Mouse (Mus musculus): ENCODE measurements around the gene Mid1.
"Not testable (repeated sequence)": the region's sequence is repeated elsewhere in the genome, so short reads cannot be mapped to it uniquely, and the experiment has no call there.

The Mid1 gene

GRCm38 (mm10) chrX:169987368-169987837 is 302.4 kb downstream of the Mid1 start:
- DNase-seq (ENCODE audit: low spot score) = not testable (repeated sequence)

DNA sequence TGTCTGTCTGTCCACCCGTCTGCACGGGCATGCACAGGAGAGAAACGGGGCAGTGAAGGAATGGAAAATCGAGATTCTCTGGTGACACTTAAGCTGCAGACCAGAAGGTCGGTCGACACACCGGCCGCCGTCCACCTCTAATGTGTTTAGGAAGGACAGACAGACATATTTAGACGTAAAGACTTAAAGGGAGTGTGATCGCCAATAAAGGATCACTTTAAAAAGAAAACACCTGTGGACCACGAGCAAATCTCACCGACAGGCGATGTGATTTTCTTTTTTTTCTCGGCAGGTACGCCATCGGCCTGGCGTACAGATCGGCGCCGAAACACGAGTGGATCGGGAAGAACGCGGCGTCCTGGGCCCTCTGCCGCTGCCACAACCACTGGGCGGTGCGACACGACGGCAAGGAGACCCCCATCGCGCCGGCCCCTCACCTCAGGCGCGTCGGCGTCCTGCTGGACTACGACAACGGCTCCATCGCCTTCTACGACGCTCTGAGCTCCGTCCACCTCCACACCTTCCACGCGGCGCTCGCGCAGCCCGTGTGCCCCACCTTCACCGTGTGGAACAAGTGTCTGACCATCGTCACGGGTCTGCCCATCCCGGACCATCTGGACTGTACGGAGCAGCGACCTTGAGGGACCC is 303.7 kb downstream of the Mid1 start:
- not testable (repeated sequence) for DNase-seq (ENCODE audit: low spot score)

DNA sequence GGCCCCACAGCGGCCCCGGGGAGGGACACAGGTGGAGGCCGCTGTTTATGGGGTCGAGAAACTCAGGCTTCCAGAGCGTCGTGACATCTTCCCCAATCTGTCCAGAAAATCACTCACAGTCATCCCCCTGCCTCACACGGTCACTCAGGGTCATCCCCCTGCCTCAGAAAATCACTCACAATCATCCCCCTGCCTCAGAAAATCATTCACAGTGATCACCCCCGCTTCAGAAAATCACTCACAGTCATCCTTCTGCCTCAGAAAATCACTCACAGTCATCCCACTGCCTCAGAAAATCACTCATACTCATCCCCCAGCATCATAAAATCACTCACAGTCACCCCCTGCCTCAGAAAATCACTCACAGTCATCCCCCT is 304.2 kb downstream of the Mid1 start:
- not testable (repeated sequence) for DNase-seq (ENCODE audit: low spot score)

GRCm38 (mm10) chrX:169989691-169990631 is 305.0 kb downstream of the Mid1 start:
- peak; percentile 69 for DNase-seq (ENCODE audit: low spot score)

DNA sequence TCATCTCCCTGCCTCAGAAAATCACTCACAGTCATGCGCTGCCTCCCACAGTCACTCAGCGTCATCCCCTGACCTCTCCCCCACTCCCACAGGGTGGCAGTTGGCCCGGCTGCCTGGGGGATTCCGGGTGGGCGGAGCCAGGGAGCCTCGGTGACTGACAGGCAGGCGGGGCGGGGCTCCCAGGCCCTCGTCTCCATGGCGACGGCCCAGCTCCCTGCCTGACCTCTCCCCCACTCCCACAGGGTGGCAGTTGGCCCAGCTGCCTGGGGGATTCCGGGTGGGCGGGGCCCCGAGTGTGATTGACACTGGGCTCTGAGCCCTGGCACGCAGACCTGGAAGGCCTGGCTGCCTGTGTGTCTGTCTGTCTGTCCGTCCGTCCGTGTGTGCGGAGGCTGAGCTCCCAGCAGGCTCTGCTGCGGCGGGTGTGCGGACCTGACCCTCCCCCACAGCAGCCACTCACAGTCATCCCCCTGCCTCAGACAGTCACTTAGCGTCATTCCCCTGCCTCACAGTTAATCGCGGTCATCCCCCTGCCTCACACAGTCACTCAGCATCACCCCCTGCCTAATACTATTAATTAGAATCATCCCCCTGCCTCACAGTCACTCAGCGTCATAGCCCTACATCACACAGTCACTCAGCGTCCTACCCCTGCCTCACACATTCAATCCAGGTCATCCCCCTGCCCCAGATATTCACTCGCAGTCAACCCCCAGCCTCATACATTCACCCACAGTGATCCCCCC is 306.3 kb downstream of the Mid1 start:
- DNase-seq (ENCODE audit: low spot score) = peak; percentile 83

- DNase-seq (ENCODE audit: low spot score) = not testable (repeated sequence)
Observed at GRCm38 (mm10) chrX:169992086-169992930, 307.3 kb downstream of the Mid1 start.

DNA sequence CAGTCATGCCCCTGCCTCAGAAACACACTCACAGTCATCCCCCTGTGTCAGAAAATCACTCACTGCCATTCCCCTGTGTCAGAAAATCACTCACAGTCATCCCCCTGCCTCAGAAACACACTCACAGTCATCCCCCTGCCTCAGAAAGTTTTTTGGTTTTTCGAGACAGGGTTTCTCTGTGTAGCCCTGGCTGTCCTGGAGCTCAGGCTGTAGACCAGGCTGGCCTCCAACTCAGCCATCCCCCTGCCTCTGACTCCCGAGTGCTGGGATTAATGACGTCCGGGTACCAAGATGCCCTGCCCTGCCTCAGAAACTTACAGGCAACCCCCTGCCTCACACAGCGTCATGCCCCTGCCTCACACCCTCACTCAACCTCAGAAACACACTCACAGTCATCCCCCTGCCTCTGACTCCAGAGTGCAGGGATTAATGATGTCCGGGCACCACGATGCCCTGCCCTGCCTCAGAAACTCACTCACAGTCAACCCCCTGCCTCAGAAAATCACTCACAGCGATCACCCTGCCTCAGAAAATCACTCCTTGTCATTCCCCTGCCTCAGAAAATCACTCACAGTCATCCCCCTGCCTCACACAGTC is 308.1 kb downstream of the Mid1 start:
- not testable (repeated sequence) for DNase-seq (ENCODE audit: low spot score)

DNA sequence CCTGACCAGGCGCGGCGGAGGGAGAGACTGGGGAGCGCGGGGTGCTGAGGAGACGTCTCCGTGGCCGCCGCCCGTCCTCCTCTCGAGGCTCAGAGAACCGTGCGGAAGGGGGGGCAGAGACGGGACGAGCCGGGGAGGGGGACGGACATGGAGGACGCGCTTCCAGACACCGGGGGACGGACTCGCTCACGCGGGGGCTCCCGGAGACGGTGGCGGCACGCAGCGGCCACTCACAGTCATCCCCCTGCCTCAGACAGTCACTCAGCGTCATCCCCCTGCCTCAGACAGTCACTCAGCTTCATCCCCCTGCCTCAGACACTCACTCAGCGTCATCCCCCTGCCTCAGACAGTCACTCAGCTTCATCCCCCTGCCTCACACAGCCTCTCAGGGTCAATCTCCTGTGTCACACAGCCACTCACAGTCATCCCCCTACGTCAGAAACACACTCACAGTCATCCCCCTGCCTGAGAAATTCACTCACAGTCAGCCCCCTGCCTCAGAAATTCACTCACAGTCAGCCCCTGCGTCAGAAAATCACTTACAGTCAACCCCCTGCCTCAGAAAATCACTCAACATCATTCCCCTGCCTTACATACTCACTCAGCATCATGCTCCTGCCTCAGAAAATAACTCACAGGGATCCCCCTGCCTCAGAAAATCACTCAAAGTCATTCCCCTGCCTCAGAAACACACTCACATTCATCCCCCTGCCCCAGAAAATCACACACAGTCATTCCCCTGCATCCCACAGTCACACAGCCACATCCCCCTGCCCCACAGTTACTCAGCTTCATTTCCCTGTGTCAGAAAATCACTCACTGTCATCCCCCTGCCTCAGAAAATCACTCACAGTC is 309.2 kb downstream of the Mid1 start:
- not testable (repeated sequence) for DNase-seq (ENCODE audit: low spot score)

DNA sequence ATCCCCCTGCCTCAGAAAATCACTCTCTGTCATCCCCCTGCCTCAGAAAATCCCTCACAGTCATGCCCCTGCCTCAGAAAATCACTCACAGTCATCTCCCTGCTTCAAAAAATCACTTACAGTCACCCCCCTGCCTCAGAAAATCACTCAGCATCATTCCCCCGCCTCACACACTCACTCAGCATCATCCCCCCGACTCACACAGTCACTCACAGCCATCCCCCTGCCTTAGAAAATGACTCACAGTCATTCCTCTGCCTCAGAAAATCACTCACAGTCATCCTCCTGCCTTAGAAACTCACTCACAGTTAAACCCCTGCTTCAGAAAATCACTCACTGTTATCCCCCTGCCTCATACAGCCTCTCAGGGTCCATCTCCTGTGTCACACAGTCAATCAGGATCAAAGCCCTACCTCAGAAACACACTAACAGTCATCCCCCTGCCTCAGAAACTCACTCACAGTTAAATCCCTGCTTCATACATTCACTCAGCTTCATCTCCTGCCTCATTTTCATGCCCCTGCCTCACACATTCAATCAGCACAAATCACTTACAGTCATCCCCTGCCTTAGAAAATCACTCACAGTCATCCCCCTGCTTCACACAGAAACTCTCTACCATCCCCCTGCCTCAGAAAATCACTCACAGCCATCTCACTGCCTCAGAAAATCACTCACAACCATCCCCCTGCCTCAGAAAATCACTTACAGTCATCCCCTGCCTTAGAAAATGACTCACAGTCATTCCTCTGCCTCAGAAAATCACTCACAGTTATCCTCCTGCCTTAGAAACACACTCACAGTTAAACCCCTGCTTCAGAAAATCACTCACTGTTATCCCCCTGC is 310.1 kb downstream of the Mid1 start:
- DNase-seq (ENCODE audit: low spot score) = not testable (repeated sequence)

DNA sequence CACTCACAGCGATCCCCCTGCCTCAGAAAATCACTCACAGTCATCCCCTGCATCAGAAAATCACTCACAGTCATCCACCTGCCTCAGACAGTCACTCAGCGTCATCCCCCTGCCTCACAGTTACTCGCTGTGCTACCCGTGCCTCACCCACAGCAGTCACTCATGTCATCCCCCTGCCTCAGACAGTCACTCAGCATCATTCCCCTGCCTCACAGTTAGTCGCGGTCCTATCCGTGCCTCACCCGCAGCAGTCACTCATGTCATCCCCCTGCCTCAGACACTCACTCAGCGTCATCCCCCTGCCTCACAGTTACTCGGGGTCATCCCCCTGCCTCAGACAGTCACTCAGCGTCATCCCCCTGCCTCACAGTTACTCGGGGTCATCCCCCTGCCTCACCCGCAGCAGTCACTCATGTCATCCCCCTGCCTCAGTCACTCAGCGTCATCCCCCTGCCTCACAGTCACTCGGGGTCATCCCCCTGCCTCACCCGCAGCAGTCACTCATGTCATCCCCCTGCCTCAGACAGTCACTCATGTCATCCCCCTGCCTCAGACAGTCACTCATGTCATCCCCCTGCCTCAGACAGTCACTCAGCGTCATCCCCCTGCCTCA is 311.0 kb downstream of the Mid1 start:
- DNase-seq (ENCODE audit: low spot score) = not testable (repeated sequence)

- DNase-seq (ENCODE audit: low spot score) = peak; percentile 72
Observed at GRCm38 (mm10) chrX:169996926-169997325, 311.9 kb downstream of the Mid1 start.

GRCm38 (mm10) chrX:169997456-169997853 is 312.5 kb downstream of the Mid1 start:
- not testable (repeated sequence) for DNase-seq (ENCODE audit: low spot score)

DNA sequence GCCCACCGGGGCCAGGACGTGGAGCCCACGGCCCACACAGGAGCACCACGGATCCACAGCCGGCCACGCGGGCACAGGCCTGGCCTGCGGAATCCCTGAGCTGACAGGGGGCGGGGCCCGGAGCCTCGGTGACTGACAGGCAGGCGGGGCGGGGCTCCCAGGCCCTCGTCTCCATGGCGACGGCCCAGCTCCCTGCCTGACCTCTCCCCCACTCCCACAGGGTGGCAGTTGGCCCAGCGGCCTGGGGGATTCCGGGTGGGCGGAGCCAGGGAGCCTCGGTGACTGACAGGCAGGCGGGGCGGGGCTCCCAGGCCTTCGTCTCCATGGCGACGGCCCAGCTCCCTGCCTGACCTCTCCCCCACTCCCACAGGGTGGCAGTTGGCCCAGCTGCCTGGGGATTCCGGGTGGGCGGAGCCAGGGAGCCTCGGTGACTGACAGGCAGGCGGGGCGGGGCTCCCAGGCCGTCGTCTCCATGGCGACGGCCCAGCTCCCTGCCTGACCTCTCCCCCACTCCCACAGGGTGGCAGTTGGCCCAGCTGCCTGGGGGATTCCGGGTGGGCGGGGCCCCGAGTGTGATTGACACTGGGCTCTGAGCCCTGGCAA is 313.0 kb downstream of the Mid1 start:
- DNase-seq (ENCODE audit: low spot score) = peak; percentile 96

GRCm38 (mm10) chrX:169998559-169999219 is 313.7 kb downstream of the Mid1 start:
- DNase-seq (ENCODE audit: low spot score) = not testable (repeated sequence)

- not testable (repeated sequence) for DNase-seq (ENCODE audit: low spot score)
Observed at GRCm38 (mm10) chrX:169999226-169999883, 314.4 kb downstream of the Mid1 start.

- not testable (repeated sequence) for DNase-seq (ENCODE audit: low spot score)
Observed at GRCm38 (mm10) chrX:169999912-170000641, 315.1 kb downstream of the Mid1 start.
